Comparison of ENCODE assay signal across 9 mouse cellular contexts in genomic region chr11:117344339-117345021, GRCm38 (mm10).
A peak's percentile ranks its signal among the peaks of the same experiment; 100 is the strongest.
DNase-seq lines count a peak whose midpoint lies in the region; ATAC-seq and TF ChIP-seq lines count a peak whose summit lies in the region.
"Had no signal": no experiment of that assay in that cellular context is flagged by ENCODE, and none has a peak within 500 bp of the region (broad histone marks: within the 10 kb centered on the region; RNA-seq: fewer than 3 reads in every experiment).

No protein-coding gene starts in this region.

- no peak for DNase-seq in layer of hippocampus, postnatal 25 days (ENCODE audit: extremely low spot score in 1 of 2, low spot score in 1 of 2)
- DNase-seq in adrenal gland, postnatal 4 days (ENCODE audit: low spot score in 2 of 2) = no peak
- no peak for DNase-seq in MN1 (ENCODE audit: low spot score)
- DNase-seq: cerebellum, adult 2 months; right cerebral cortex, postnatal 25 days had no signal

- no peak overlapping the region for H3K9ac ChIP-seq in ES-Bruce4 (ENCODE audit: low read depth, poor library complexity, severe bottlenecking)
- H3K9ac ChIP-seq in hindbrain, embryonic 16.5 days (ENCODE audit: low read depth, low read length) = peak overlapping the region; percentile 24; the same call in 1 of the 2 replicates
- peak overlapping the region; percentile 24; the same call in 1 of the 2 replicates for H3K9ac ChIP-seq in midbrain, embryonic 12.5 days (replicated peaks)

- no peak for TF ChIP-seq POLR2A in ES-Bruce4 (IDR thresholded peaks at IDR 0.05; ENCODE audit: insufficient read depth, low read length)
- TF ChIP-seq POLR2A in bone marrow, adult 2 months (IDR thresholded peaks at IDR 0.05; ENCODE audit: borderline replicate concordance, control insufficient read depth, low read depth, low read length) = no peak

- WGBS in bone marrow, adult 2 months = 25% methylated on average over 11 of the region's 11 CpGs
- 38% methylated on average over 11 of the region's 11 CpGs for whole genome bisulfite sequencing in hindbrain, embryonic 16.5 days
- WGBS in midbrain, embryonic 12.5 days = 61% methylated on average over 11 of the region's 11 CpGs

- H3K36me3 ChIP-seq in ES-Bruce4 (ENCODE audit: control insufficient read depth, insufficient read depth, low read length, poor library complexity, severe bottlenecking) = no peaks in the 10 kb centered on the region
- H3K36me3 ChIP-seq in hindbrain, embryonic 16.5 days (ENCODE audit: control insufficient read depth, insufficient read depth, low read length) = no peaks in the 10 kb centered on the region
- no peaks in the 10 kb centered on the region for H3K36me3 ChIP-seq in midbrain, embryonic 12.5 days

- H3K9me3 ChIP-seq in ES-Bruce4 (replicated peaks; ENCODE audit: control insufficient read depth, insufficient read depth, low read length, poor library complexity, severe bottlenecking) = no peaks in the 10 kb centered on the region
- H3K9me3 ChIP-seq in hindbrain, embryonic 16.5 days (ENCODE audit: control insufficient read depth, low read length) = no peaks in the 10 kb centered on the region
- no peaks in the 10 kb centered on the region for H3K9me3 ChIP-seq in midbrain, embryonic 12.5 days

- peaks cover 26% of the 10 kb centered on the region for H3K4me1 ChIP-seq in ES-Bruce4 (ENCODE audit: control insufficient read depth, insufficient read depth, low read length)
- peaks cover 15% of the 10 kb centered on the region for H3K4me1 ChIP-seq in bone marrow, adult 2 months (ENCODE audit: control insufficient read depth, insufficient read depth, low read length)
- peaks cover 66% of the 10 kb centered on the region for H3K4me1 ChIP-seq in hindbrain, embryonic 16.5 days (ENCODE audit: control insufficient read depth, insufficient read depth, low read depth, low read length)
- H3K4me1 ChIP-seq in midbrain, embryonic 12.5 days = peaks cover 98% of the 10 kb centered on the region

- no peak for TF ChIP-seq EP300 in ES-Bruce4 (IDR thresholded peaks at IDR 0.05; ENCODE audit: insufficient read depth, low read depth, low read length)

- no peaks in the 10 kb centered on the region for H3K27me3 ChIP-seq in ES-Bruce4 (ENCODE audit: control insufficient read depth, insufficient read depth, low read length, poor library complexity, severe bottlenecking)
- no peaks in the 10 kb centered on the region for H3K27me3 ChIP-seq in hindbrain, embryonic 16.5 days (replicated peaks; ENCODE audit: control insufficient read depth, insufficient read depth, low read length)
- H3K27me3 ChIP-seq in midbrain, embryonic 12.5 days = no peaks in the 10 kb centered on the region

- ATAC-seq in hindbrain, embryonic 16.5 days = no peak
- no peak for ATAC-seq in midbrain, embryonic 12.5 days (ENCODE audit: low FRiP score, low read depth)

- H3K4me2 ChIP-seq in hindbrain, embryonic 16.5 days (ENCODE audit: low read length) = peak overlapping the region; percentile 5
- H3K4me2 ChIP-seq in midbrain, embryonic 12.5 days (replicated peaks) = peak overlapping the region; percentile 22

- H3K27ac ChIP-seq in ES-Bruce4 (ENCODE audit: insufficient read depth, low read length) = peak overlapping the region; percentile 53
- H3K27ac ChIP-seq in bone marrow, adult 2 months (ENCODE audit: control insufficient read depth, insufficient read depth, low read depth, low read length, poor library complexity) = peak overlapping the region; percentile 43
- H3K27ac ChIP-seq in hindbrain, embryonic 16.5 days (ENCODE audit: low read depth, low read length) = peak overlapping the region; percentile 75
- peak overlapping the region; percentile 74 for H3K27ac ChIP-seq in midbrain, embryonic 12.5 days (replicated peaks)

- TF ChIP-seq CTCF in ES-Bruce4 (IDR thresholded peaks at IDR 0.05; ENCODE audit: low read depth, low read length) = no peak
- TF ChIP-seq CTCF in bone marrow, adult 2 months (IDR thresholded peaks at IDR 0.05; ENCODE audit: control insufficient read depth, insufficient read depth, low read length) = no peak

- no peak overlapping the region for H3K4me3 ChIP-seq in ES-Bruce4 (ENCODE audit: low read depth, low read length)
- H3K4me3 ChIP-seq in bone marrow, adult 2 months (replicated peaks; ENCODE audit: control insufficient read depth, low read depth, low read length) = no peak overlapping the region
- H3K4me3 ChIP-seq in hindbrain, embryonic 16.5 days (ENCODE audit: low read length) = no peak overlapping the region
- H3K4me3 ChIP-seq in midbrain, embryonic 12.5 days = no peak overlapping the region
